Mouse (Mus musculus) liver, postnatal 0 days (tissue): Measurements from ENCODE around the gene Sult1a1. TPM values are rescaled to one million over a fixed set of nuclear protein-coding genes. Genes with fewer than 3 reads are reported as not detected.

Experiments used
- ATAC-seq: fragments of 200-750 bp; cut with Nextera tagmentation; 2 replicates; pipeline ENCODE4 v1.8.0; 2017; ENCODE audit warnings: mild to moderate bottlenecking, moderate library complexity
- DNase-seq: peaks from one replicate; pipeline ENCODE4 v3.0.0-alpha.2; 2016
- H3K27ac ChIP-seq: fragments of 300-500 bp; sonication (generic); 2 replicates; pipeline ENCODE4 v1.5.1; 2014; ENCODE audit warnings: antibody characterized with exemption, moderate library complexity, mild to moderate bottlenecking, low read depth
- H3K27me3 ChIP-seq: fragments of 300-500 bp; sonication (generic); 2 replicates; pipeline ENCODE4 v1.6.1; 2014; ENCODE audit warnings: low read length, control low read depth, mixed read lengths; ENCODE audit not compliant: insufficient read depth
- H3K36me3 ChIP-seq: fragments of 300-500 bp; sonication (generic); replicated peaks from 2 replicates; pipeline ENCODE4 v1.6.1; 2014; ENCODE audit warnings: mild to moderate bottlenecking, control low read depth, low read length, moderate library complexity, mixed read lengths; ENCODE audit not compliant: insufficient read depth
- H3K4me1 ChIP-seq: fragments of 300-500 bp; sonication (generic); 2 replicates; pipeline ENCODE4 v1.6.1; 2014; ENCODE audit warnings: antibody characterized with exemption, mild to moderate bottlenecking, control low read depth; ENCODE audit not compliant: insufficient read depth
- H3K4me2 ChIP-seq: fragments of 300-500 bp; sonication (generic); 2 replicates; pipeline ENCODE4 v1.6.1; 2014; ENCODE audit warnings: low read depth, mild to moderate bottlenecking, low read length, moderate library complexity, mixed read lengths
- H3K4me3 ChIP-seq: fragments of 300-500 bp; sonication (generic); 2 replicates; pipeline ENCODE4 v1.5.1; 2014; ENCODE audit warnings: low read depth, low read length
- H3K9ac ChIP-seq: fragments of 300-500 bp; sonication (generic); replicated peaks from 2 replicates; pipeline ENCODE4 v1.6.1; 2014; ENCODE audit warnings: mild to moderate bottlenecking, moderate library complexity
- H3K9me3 ChIP-seq: fragments of 300-500 bp; sonication (generic); 2 replicates; pipeline ENCODE4 v1.6.1; 2016; ENCODE audit warnings: mild to moderate bottlenecking, control low read depth, low read length, mixed read lengths
- CTCF ChIP-seq: sonication (generic); IDR thresholded peaks from 2 replicates; pipeline ENCODE4 v1.5.1; 2016; ENCODE audit warnings: antibody characterized with exemption, low read depth
- EP300 ChIP-seq: IDR thresholded peaks from 2 replicates; pipeline ENCODE4 v1.6.1; 2016; ENCODE audit warnings: antibody characterized with exemption, low read depth, mild to moderate bottlenecking
- WGBS: fragments of 180-500 bp; shearing (Covaris S2); extraction: QIAGEN DNeasy Blood & Tissue Kit; methylation state at CpG from one replicate; pipeline ENCODE4 v1.1.7; 2014; ENCODE audit not compliant: insufficient replicate concordance; 5-methylcytosine and 5-hydroxymethylcytosine counted together
- polyA plus RNA-seq: library from polyadenylated mRNA; unstranded; fragments of >200 nt; fragmentation: Nextera tagmentation; extraction: Ambion mirVana; gene quantifications from 2 replicates; pipeline ENCODE4 v1.2.1, GENCODE M21; 2015

The Sult1a1 gene
- polyA plus RNA-seq, 1 experiment from 2014 or later, result 221 TPM

- Histone ChIP-seq H3K4me2 (peak overlapping the region; percentile 70), H3K36me3 (peaks cover 15% of the 10 kb centered on the region), H3K4me1 (peaks cover 11% of the 10 kb centered on the region), H3K9ac (peak overlapping the region; percentile 38), H3K9me3 (no peaks in the 10 kb centered on the region), H3K27ac (peak overlapping the region; percentile 91), H3K4me3 (peak overlapping the region; percentile 56), H3K27me3 (peaks cover 3% of the 10 kb centered on the region)
- no peak for TF ChIP-seq CTCF
- TF ChIP-seq EP300, result no peak
- DNase-seq (peak; percentile 38), ATAC-seq (no peak)
- 4% methylated on average over 7 of the region's 7 CpGs for WGBS
Measured at GRCm38 (mm10) chr7:126703757-126704077, 27.5 kb upstream of the Sult1a1 start.

- peaks cover 3% of the 10 kb centered on the region for H3K27me3 ChIP-seq
- H3K4me1 ChIP-seq, result peaks cover 11% of the 10 kb centered on the region
- H3K9me3 ChIP-seq, result no peaks in the 10 kb centered on the region
- DNase-seq (peak; percentile 41), ATAC-seq (no peak)
- H3K27ac ChIP-seq, result peak overlapping the region; percentile 91
- H3K4me3 ChIP-seq, result peak overlapping the region; percentile 56
- TF ChIP-seq EP300 (no peak), CTCF (no peak)
- peaks cover 15% of the 10 kb centered on the region for H3K36me3 ChIP-seq
- peak overlapping the region; percentile 70 for H3K4me2 ChIP-seq
- peak overlapping the region; percentile 38 for H3K9ac ChIP-seq
- 38% methylated on average over 12 of the region's 12 CpGs for WGBS
Measured at GRCm38 (mm10) chr7:126702861-126703756, 26.9 kb upstream of the Sult1a1 start.

- peak; percentile 8; the same call in 1 of the 2 replicates for ATAC-seq
- no peak for TF ChIP-seq CTCF
- TF ChIP-seq EP300, result no peak
- H3K27ac ChIP-seq, result peak overlapping the region; percentile 91
- peaks cover 3% of the 10 kb centered on the region for H3K27me3 ChIP-seq
- H3K4me3 ChIP-seq, result peak overlapping the region; percentile 56
- no peaks in the 10 kb centered on the region for H3K9me3 ChIP-seq
- H3K9ac ChIP-seq, result peak overlapping the region; percentile 38
- WGBS, result 42% methylated on average over 6 of the region's 6 CpGs
- DNase-seq, result peak; percentile 43
- peaks cover 16% of the 10 kb centered on the region for H3K36me3 ChIP-seq
- peak overlapping the region; percentile 70 for H3K4me2 ChIP-seq
- peaks cover 11% of the 10 kb centered on the region for H3K4me1 ChIP-seq
Measured at GRCm38 (mm10) chr7:126702358-126702757, 26.1 kb upstream of the Sult1a1 start.

DNA sequence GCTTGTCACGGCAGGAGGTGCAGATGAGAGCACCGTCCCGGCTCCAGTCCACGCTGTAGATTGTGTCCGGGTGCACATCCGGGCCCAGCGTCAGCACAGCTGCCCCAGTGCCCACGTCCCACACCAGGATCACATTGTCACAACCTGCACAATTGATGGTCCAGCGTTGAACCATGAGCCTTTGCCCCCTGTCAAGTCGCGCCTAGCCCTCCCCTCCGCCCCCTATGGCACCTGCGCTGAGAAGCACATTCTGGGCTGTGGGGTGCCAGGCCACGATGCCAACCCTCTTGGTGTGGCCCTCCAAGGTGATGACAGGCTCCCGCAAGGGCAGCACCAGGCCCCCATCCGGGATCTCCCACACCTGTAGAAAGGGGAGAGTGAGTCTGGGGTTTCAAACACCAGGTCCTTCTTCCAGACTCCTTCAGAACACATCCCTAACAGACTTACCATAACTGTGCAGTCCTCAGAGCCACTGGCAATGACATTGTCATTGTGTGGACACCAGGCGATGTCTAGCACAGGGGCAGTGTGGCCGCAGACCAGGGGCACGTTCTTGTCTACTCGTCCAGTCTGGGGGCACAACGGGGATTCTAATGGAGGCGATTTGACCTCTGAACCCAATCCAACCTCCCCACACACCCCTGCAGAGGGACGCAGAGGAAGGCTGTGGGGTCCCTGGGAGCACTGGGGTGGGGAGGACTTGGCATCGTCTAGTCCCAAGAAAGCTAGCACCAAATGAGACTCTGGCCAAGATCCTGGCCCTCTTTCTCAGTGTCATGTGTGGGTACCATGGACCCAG lies 25.5 kb upstream of the Sult1a1 start:
- H3K27ac ChIP-seq, result peak overlapping the region; percentile 91
- H3K4me3 ChIP-seq, result peak overlapping the region; percentile 56
- H3K36me3 ChIP-seq, result peaks cover 16% of the 10 kb centered on the region
- WGBS, result 44% methylated on average over 24 of the region's 24 CpGs
- TF ChIP-seq EP300 (no peak), CTCF (no peak)
- no peaks in the 10 kb centered on the region for H3K9me3 ChIP-seq
- no peak for DNase-seq
- peaks cover 3% of the 10 kb centered on the region for H3K27me3 ChIP-seq
- peak overlapping the region; percentile 38 for H3K9ac ChIP-seq
- 0 out of 2 replicates have a peak, but pooled peaks have one; percentile 1 for ATAC-seq
- H3K4me2 ChIP-seq, result peak overlapping the region; percentile 70
- H3K4me1 ChIP-seq, result peaks cover 11% of the 10 kb centered on the region

GRCm38 (mm10) chr7:126701070-126701469 lies 24.8 kb upstream of the Sult1a1 start:
- H3K9ac ChIP-seq, result peak overlapping the region; percentile 28

More at GRCm38 (mm10) chr7:126701070-126701469, 24.8 kb upstream of the Sult1a1 start:
- DNase-seq (peak; percentile 94), ATAC-seq (peak; percentile 54)
- H3K27ac ChIP-seq, result peak overlapping the region; percentile 91; the same call in 1 of the 2 replicates
- TF ChIP-seq EP300, result no peak
- peak; percentile 97 for TF ChIP-seq CTCF
- H3K4me3 ChIP-seq, result peak overlapping the region; percentile 56
- peak overlapping the region; percentile 70 for H3K4me2 ChIP-seq
- H3K27me3 ChIP-seq, result peaks cover 3% of the 10 kb centered on the region
- H3K36me3 ChIP-seq, result peaks cover 16% of the 10 kb centered on the region
- peaks cover 15% of the 10 kb centered on the region for H3K4me1 ChIP-seq
- 2% methylated on average over 11 of the region's 11 CpGs for WGBS
- no peaks in the 10 kb centered on the region for H3K9me3 ChIP-seq
